Mouse (Mus musculus) fibroblast of lung, adult 2 months (primary cell): ENCODE measurements around the gene Sctr.

Experiments
- DNase-seq: peaks from one replicate; pipeline ENCODE4 v3.0.0-alpha.2; 2011; ENCODE audit warnings: low read depth

Gene Sctr

DNA sequence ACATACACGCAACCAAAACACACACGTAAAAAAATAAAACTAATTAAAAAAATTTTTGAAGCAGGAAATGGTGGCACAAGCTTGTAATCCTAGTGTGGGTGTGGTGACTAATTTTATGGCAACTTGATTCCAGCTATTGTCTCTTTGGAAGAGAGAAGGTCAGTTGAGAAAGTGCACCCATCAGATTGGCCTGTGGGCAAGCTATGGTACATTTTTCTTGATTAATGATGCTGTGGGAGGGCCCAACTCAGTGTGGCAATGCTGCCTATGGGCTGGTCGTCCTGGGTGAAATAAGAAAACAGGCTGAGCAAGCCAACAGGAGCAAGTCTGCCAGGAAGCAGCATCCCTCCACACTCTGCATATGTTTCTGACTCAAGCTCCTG, 94.5 kb downstream of the Sctr start:
- DNase-seq: no peak

DNA sequence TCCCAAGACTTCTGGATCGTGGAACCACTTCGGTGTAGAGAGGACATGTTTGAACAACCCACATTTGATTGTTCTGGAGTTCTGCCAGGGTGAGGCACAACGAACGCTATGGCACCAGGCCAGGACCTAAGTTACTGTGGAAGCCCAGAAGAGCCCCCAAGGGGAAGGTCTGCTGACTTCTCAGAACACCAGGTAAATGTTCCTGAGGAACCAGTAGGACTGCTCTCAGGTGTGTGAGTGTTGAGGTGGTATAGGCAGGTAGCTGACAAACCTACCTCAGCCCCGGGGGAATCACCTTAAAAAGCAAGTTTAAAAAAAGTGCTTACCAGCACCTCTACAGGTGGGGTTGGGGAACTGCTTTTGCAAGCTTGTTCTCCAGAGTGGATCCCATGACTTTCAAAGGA, 98.9 kb downstream of the Sctr start:
- DNase-seq: no peak

DNA sequence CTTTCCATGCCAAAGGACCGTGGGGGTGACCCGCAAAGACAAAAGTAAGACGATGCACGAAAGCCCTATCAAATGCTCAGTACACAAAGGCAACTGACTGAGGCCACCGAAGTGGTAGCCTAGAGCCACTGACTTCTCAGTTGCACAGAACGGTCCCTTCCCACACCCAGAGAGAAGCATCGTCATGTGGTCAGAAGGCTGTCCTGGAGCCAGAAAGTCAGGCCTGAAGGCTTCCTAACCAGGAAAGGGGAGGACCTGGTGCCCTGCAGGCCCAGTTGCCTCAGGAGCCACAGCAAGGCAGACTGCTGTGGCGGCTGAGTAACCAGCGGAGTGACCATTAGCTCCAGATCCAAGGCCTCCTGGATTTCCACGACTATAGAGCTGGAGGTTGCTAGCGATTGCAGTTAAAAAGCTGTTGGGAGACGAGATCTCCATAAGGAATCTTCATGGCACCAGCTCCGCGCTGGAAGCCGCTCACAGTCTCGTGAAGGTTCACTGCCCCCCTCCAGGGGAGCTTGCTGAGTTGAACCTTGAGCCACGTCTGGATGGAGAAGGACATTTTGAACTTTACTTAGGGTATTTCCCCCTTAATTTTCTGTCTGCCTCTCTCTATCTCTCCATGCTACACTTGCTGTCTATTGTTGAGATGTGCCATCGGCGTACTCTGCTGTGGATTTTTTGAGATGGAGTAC, 103.2 kb downstream of the Sctr start:
- DNase-seq: no peak

DNA sequence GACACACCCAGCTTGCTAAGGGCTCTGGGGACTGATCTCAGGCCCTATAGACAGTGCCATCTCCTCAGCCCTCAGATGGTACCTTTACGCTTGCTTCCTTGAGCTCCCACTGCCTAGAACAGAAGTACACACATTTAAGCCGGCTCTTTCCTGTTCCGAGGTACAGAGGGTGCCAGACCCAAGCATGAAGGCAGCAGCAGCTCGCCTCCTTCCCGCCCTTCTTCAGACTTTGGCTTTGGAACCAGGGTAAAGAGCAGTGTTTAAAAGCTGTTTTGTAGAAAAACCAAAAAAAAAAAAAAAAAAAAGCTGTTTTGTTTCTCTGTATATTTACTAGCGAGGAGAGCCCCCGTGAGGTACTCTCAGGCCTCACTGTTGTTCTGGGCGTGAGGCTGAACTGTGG, 105.1 kb downstream of the Sctr start:
- no peak for DNase-seq

DNA sequence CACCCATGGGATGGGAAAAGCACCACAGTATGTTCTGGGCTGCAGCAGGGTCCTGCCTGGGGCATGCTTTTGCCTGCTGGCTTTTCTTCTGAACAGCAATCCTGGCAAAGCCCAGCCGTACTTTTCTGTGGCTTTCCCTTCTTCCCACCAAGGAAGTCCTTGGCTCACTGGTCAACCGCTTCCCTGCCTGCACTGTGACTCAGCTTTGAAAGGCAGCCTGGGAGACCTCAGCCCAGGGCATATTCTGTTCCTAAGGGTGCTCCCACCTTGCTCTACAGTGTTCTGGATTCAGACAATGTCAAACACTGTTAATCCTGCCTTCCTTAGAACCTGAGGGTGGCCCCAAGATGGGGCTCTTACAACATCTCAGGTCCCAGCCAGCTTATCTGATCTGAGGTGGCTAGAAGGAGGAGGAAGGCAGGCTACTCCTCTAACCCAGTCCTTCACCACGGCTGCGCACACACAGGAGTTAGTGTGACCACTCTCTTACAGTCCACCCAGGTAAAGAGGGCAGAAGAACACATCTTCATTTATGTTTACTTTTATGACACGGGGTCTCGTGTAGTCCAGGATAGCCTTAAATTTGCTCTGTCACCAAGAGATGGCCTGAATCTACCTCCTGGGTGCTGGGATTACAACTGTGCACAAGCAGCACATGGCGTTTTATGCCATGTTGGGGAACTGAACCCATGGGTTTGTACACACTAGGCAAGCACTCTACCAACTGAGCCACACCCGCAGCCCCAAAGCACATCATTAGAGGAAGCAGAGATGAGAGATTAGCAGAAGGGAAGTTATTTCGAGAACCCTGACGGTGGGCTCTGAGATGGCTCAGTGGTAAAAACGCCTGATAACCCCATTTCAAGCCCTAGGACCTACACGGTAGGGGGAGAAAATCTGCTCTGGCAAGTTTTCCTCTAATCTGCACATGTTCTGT, 105.8 kb downstream of the Sctr start:
- peak; percentile 60 for DNase-seq
